Mouse (Mus musculus) stomach, embryonic 15.5 days (tissue): ENCODE results near the gene Rnf39. TPM values are rescaled to one million over a fixed set of nuclear protein-coding genes. Genes with fewer than 3 reads are reported as not detected.

Experiments used
- ATAC-seq: fragments of 200-750 bp; cut with Nextera tagmentation; 2 replicates; pipeline ENCODE4 v1.8.0; 2017; ENCODE audit warnings: low read depth, moderate number of reproducible peaks, moderate TSS enrichment; ENCODE audit not compliant: insufficient read depth, low FRiP score
- H3K27ac ChIP-seq: fragments of 300-500 bp; sonication (generic); 2 replicates; pipeline ENCODE4 v1.5.1; 2015; ENCODE audit warnings: mild to moderate bottlenecking, inconsistent platforms
- H3K27me3 ChIP-seq: fragments of 300-500 bp; sonication (generic); replicated peaks from 2 replicates; pipeline ENCODE4 v1.6.1; 2015; ENCODE audit warnings: inconsistent platforms
- H3K36me3 ChIP-seq: fragments of 300-500 bp; sonication (generic); 2 replicates; pipeline ENCODE4 v1.6.1; 2015; ENCODE audit warnings: inconsistent platforms
- H3K4me1 ChIP-seq: fragments of 300-500 bp; sonication (generic); 2 replicates; pipeline ENCODE4 v1.6.1; 2015; ENCODE audit warnings: inconsistent platforms
- H3K4me2 ChIP-seq: fragments of 300-500 bp; sonication (generic); 2 replicates; pipeline ENCODE4 v1.6.1; 2015; ENCODE audit warnings: mild to moderate bottlenecking, inconsistent platforms
- H3K4me3 ChIP-seq: fragments of 300-500 bp; sonication (generic); replicated peaks from 2 replicates; pipeline ENCODE4 v1.5.1; 2015; ENCODE audit warnings: inconsistent platforms
- H3K9ac ChIP-seq: fragments of 300-500 bp; sonication (generic); 2 replicates; pipeline ENCODE4 v1.6.1; 2015; ENCODE audit warnings: inconsistent platforms
- H3K9me3 ChIP-seq: fragments of 300-500 bp; sonication (generic); 2 replicates; pipeline ENCODE4 v1.6.1; 2016; ENCODE audit warnings: inconsistent platforms
- WGBS: fragments of 180-500 bp; shearing (Covaris S2); methylation state at CpG from one replicate; pipeline ENCODE4 v1.1.7; 2015; 5-methylcytosine and 5-hydroxymethylcytosine counted together
- polyA plus RNA-seq: library from polyadenylated mRNA; unstranded; fragments of >200 nt; fragmentation: Nextera tagmentation; extraction: Ambion mirVana; gene quantifications from 2 replicates; pipeline ENCODE4 v1.2.1, GENCODE M21; 2015

The Rnf39 gene
- polyA plus RNA-seq, 1 experiment from 2014 or later = 2.4 TPM

GRCm38 (mm10) chr17:36943691-36944090 is 973 bp downstream of the Rnf39 start:
- peak overlapping the region; percentile 41 for H3K4me3 ChIP-seq
- 20% methylated on average over 5 of the region's 5 CpGs for WGBS
- H3K4me2 ChIP-seq = peak overlapping the region; percentile 88; the same call in 1 of the 2 replicates
- peaks cover 14% of the 10 kb centered on the region for H3K4me1 ChIP-seq
- H3K9me3 ChIP-seq = no peaks in the 10 kb centered on the region
- peaks cover 1% of the 10 kb centered on the region; the same call in 1 of the 2 replicates for H3K36me3 ChIP-seq
- H3K27me3 ChIP-seq = peaks cover 40% of the 10 kb centered on the region
- no peak for ATAC-seq
- H3K9ac ChIP-seq = no peak overlapping the region
- H3K27ac ChIP-seq = no peak overlapping the region

- peaks cover 14% of the 10 kb centered on the region for H3K4me1 ChIP-seq
- no peak for ATAC-seq
- peaks cover 7% of the 10 kb centered on the region for H3K36me3 ChIP-seq
- H3K4me2 ChIP-seq = no peak overlapping the region
- H3K4me3 ChIP-seq = no peak overlapping the region
- H3K9ac ChIP-seq = no peak overlapping the region
- H3K27ac ChIP-seq = no peak overlapping the region
- peaks cover 40% of the 10 kb centered on the region for H3K27me3 ChIP-seq
- no peaks in the 10 kb centered on the region for H3K9me3 ChIP-seq
- 21% methylated on average over 9 of the region's 9 CpGs for WGBS
Observed at GRCm38 (mm10) chr17:36944121-36944775, 1.5 kb downstream of the Rnf39 start.

GRCm38 (mm10) chr17:36947051-36947819 is 4.5 kb downstream of the Rnf39 start:
- Histone ChIP-seq H3K4me1 (peaks cover 20% of the 10 kb centered on the region), H3K27me3 (peaks cover 26% of the 10 kb centered on the region), H3K27ac (no peak overlapping the region), H3K9ac (peak overlapping the region; percentile 33), H3K36me3 (peaks cover 7% of the 10 kb centered on the region), H3K4me3 (peak overlapping the region; percentile 49), H3K9me3 (no peaks in the 10 kb centered on the region), H3K4me2 (peak overlapping the region; percentile 96)
- 1% methylated on average over 62 of the region's 62 CpGs for WGBS
- 0 out of 2 replicates have a peak, but pooled peaks have one; percentile 3 for ATAC-seq

- Histone ChIP-seq H3K36me3 (peaks cover 7% of the 10 kb centered on the region), H3K9me3 (no peaks in the 10 kb centered on the region), H3K9ac (no peak overlapping the region), H3K27ac (no peak overlapping the region), H3K4me2 (no peak overlapping the region), H3K4me1 (peaks cover 10% of the 10 kb centered on the region; the same call in 1 of the 2 replicates), H3K27me3 (peaks cover 15% of the 10 kb centered on the region), H3K4me3 (no peak overlapping the region)
- ATAC-seq = no peak
- WGBS = 94% methylated on average over 1 of the region's 1 CpGs
Observed at GRCm38 (mm10) chr17:36948286-36948685, 5.6 kb downstream of the Rnf39 start.

- Histone ChIP-seq H3K4me3 (no peak overlapping the region), H3K36me3 (peaks cover 7% of the 10 kb centered on the region), H3K9me3 (no peaks in the 10 kb centered on the region), H3K4me2 (no peak overlapping the region), H3K4me1 (peaks cover 9% of the 10 kb centered on the region; the same call in 1 of the 2 replicates), H3K27ac (no peak overlapping the region), H3K9ac (no peak overlapping the region), H3K27me3 (peaks cover 11% of the 10 kb centered on the region)
- no peak for ATAC-seq
- 97% methylated on average over 8 of the region's 8 CpGs for WGBS
Observed at GRCm38 (mm10) chr17:36949265-36949664, 6.5 kb downstream of the Rnf39 start.

- Histone ChIP-seq H3K9ac (peak within 1 kb of the TSS; percentile 62), H3K4me2 (peak within 1 kb of the TSS; percentile 69), H3K9me3 (no peaks in the 10 kb centered on the region), H3K27ac (peak within 1 kb of the TSS; percentile 69; the same call in 1 of the 2 replicates), H3K4me3 (peak within 1 kb of the TSS; percentile 74), H3K27me3 (no peaks in the 10 kb centered on the region), H3K36me3 (peaks cover 14% of the 10 kb centered on the region), H3K4me1 (peaks cover 9% of the 10 kb centered on the region; the same call in 1 of the 2 replicates)
- WGBS = 2% methylated on average over 36 of the region's 36 CpGs
- peak; percentile 97 for ATAC-seq
Observed at GRCm38 (mm10) chr17:36950981-36951947, 8.5 kb downstream of the Rnf39 start, which contains the start of gene Ppp1r11. Gene Ppp1r11, minus strand, starts transcription at chr17:36951741.

GRCm38 (mm10) chr17:36952631-36953030 is 9.9 kb downstream of the Rnf39 start:
- 90% methylated on average over 2 of the region's 2 CpGs for WGBS
- H3K36me3 ChIP-seq = peaks cover 14% of the 10 kb centered on the region
- no peaks in the 10 kb centered on the region for H3K9me3 ChIP-seq
- no peak overlapping the region for H3K4me3 ChIP-seq
- H3K9ac ChIP-seq = no peak overlapping the region
- no peaks in the 10 kb centered on the region for H3K27me3 ChIP-seq
- no peak overlapping the region for H3K4me2 ChIP-seq
- H3K4me1 ChIP-seq = peaks cover 9% of the 10 kb centered on the region
- no peak overlapping the region for H3K27ac ChIP-seq
- ATAC-seq = no peak

GRCm38 (mm10) chr17:36953062-36953461 is 10.3 kb downstream of the Rnf39 start:
- H3K4me1 ChIP-seq = peaks cover 9% of the 10 kb centered on the region

GRCm38 (mm10) chr17:36957999-36958743 is 15.5 kb downstream of the Rnf39 start, which contains the start of the genes Znrd1 and Znrd1as:
Gene Znrd1, minus strand, starts transcription at chr17:36958559.
Gene Znrd1as, plus strand, starts transcription at chr17:36958592.
- Histone ChIP-seq H3K4me2 (peak within 1 kb of the TSS; percentile 69), H3K27me3 (no peaks in the 10 kb centered on the region), H3K9me3 (no peaks in the 10 kb centered on the region), H3K9ac (peak within 1 kb of the TSS; percentile 51), H3K36me3 (peaks cover 7% of the 10 kb centered on the region), H3K4me1 (peaks cover 8% of the 10 kb centered on the region), H3K27ac (peak within 1 kb of the TSS; percentile 72), H3K4me3 (peak within 1 kb of the TSS; percentile 58)
- 0% methylated on average over 46 of the region's 46 CpGs for WGBS
- ATAC-seq = peak; percentile 97

More at GRCm38 (mm10) chr17:36953062-36953461, 10.3 kb downstream of the Rnf39 start:
- Histone ChIP-seq H3K27ac (no peak overlapping the region), H3K36me3 (peaks cover 14% of the 10 kb centered on the region), H3K9me3 (no peaks in the 10 kb centered on the region), H3K4me2 (no peak overlapping the region), H3K4me3 (no peak overlapping the region), H3K9ac (no peak overlapping the region), H3K27me3 (no peaks in the 10 kb centered on the region)
- ATAC-seq = no peak
- 87% methylated on average over 1 of the region's 1 CpGs for WGBS

- peak overlapping the region; percentile 58 for H3K4me3 ChIP-seq
- peaks cover 8% of the 10 kb centered on the region for H3K4me1 ChIP-seq
- H3K27me3 ChIP-seq = no peaks in the 10 kb centered on the region
- H3K4me2 ChIP-seq = peak overlapping the region; percentile 69
- H3K9ac ChIP-seq = peak overlapping the region; percentile 47
- H3K27ac ChIP-seq = peak overlapping the region; percentile 72
- H3K36me3 ChIP-seq = peaks cover 7% of the 10 kb centered on the region
- no peak for ATAC-seq
- no peaks in the 10 kb centered on the region for H3K9me3 ChIP-seq
- WGBS = 7% methylated on average over 12 of the region's 12 CpGs
Observed at GRCm38 (mm10) chr17:36958884-36959283, 16.2 kb downstream of the Rnf39 start.
